Mouse (Mus musculus) CD4-positive, CD25-positive, alpha-beta regulatory T cell, adult 4 months (primary cell): Measurements from ENCODE around the gene Retreg3. TPM values are rescaled to one million over a fixed set of nuclear protein-coding genes. Genes with fewer than 3 reads are reported as not detected.

Experiments
- ATAC-seq: one replicate; pipeline ENCODE4 v1.8.0; 2017
- polyA plus RNA-seq, 2 experiments: library from polyadenylated mRNA; unstranded; fragments of 100-300 nt; shearing (Covaris generic); gene quantifications; one replicate each; pipeline ENCODE4 v1.2.1; 2017

Gene Retreg3
- polyA plus RNA-seq, 2 experiments from 2014 or later, result 16.1 to 27.9 TPM

DNA sequence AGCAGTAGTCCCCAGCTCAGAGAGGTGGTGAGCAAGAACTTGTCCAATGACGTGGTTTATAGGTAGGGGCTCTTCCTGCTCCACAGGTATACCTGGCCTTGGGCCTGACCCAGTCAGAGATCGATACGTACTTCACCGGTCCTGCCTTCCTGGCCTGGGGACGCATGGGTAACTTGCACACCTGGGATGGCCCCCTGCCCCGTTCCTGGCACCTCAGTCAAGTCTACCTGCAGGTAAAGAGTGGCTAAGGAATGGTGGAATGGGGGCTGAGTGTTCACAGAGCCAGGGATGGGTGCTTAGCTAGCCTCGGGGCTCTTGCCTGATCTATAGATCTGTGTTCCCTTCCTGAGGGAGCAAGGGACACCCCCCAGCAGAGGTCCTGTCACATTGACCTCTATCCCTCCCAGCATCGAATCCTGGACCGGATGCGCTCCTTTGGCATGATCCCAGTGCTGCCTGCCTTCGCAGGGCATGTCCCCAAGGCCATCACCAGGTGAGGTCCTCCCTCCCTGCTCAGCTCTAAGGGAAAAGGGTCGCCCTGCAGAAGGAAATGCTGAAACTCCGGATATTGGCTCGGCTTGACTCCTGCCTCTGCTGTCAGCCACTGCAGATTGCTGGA, 47.8 kb downstream of the Retreg3 start:
- ATAC-seq, result no peak

DNA sequence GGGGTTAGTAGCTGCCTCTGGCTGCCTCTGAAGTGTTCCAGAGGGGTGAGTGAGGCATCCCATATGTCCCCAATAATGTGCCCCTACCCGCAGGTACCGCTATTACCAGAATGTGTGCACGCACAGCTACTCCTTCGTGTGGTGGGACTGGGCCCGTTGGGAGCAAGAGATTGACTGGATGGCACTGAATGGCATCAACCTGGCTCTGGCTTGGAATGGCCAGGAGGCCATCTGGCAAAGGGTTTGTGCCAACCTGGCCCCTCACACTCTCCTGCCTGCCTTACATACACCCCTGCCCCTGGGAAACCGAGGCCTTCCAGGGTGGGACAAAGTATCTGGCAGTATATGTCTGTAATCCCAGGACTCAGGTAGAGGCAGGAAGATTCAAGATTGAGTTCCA, 48.7 kb downstream of the Retreg3 start:
- ATAC-seq, result no peak

DNA sequence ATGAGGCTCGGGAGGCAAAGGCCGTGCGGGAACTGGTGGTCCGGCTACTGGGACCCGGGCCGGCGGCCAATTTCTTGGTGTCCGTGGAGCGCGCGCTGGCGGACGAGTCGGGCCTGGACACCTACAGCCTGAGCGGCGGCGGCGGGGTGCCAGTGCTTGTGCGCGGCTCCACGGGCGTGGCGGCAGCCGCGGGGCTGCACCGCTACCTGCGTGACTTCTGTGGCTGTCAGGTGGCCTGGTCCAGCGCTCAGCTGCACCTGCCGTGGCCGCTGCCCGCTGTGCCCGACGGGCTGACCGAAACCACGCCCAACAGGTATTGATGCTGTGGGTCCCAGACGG, 49.5 kb downstream of the Retreg3 start:
- ATAC-seq, result peak; percentile 49

DNA sequence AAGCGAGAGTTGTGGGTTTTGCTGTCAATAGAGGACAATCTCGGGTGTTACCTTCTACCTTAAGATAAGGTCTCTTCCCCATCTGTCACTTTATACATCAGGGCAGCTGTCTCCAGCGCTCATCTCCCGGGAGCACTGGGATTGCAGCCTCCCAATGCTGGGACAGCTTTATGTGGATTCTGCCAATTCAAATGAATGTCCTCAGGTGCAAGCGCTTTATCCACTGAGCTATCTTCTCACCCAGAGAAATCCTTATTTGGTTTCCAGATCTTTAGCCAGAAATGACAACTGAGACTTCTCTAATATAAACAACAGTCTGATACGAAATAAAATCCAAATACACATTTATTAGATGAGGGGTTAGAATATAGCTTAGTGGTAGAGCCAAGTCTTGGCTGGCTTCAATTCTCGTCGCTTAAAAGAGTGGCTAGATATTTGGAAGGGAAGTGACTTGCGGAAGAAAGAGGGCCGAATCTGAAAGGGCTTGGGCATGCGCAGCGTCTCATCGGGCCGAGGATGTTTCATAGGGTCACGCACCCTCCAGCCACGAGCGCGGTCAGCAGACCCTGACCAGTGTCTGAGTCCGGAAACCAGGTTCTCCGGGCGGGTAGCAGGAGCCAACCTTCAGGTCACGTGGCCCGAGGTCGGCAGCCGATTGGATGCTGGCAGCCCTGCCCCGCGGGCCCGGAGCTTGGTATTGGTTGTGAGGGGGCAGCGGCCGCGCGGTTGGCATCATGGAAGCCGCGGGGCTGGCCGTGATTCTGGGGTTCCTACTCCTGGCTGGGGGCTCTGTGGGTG, 50.1 kb downstream of the Retreg3 start, which contains the start of gene Naglu:
TSS of gene Naglu (plus strand) at position 622 of the 798 bp plus-strand sequence.
- peak; percentile 93 for ATAC-seq

DNA sequence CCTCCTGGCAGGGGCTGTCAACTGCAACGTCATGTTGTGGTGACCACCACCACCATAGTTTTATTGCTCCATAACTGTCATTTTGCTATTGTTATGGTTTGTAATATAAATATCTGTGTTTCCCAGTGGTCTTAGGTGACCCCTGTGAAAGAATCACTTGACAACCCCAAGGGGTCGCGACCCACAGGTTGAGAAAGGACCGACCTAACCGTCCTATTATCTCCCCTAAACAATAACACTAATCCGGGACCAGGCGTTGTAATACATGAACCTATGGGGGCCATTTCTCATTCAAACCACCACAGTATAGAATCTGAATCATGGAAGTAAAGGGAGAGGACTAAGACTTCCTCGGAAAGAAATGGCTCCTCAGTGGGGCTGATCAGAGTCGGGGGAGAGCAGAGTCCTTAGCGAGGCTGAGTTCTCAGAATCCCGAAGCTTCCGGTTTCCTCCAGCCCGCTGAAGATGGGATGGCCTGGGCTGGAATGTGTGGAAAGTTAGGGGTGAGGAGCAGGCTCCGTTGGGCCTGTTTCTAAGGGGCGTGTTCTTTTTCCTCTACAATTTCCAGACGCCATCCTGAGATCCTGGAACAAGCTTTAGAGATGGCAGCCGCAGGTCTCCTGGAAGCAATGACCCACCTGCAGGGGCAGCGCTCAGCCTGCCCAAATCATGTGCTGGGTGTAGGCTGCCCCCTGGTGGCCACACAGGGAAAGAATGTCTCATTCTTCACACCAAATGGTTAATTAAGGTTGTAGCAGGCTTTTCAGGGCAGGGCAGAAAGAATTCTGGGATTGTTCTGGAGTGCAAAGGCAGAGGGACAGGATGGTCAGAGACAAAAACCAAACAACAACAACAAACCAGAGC, 52.9 kb downstream of the Retreg3 start:
- no peak for ATAC-seq

DNA sequence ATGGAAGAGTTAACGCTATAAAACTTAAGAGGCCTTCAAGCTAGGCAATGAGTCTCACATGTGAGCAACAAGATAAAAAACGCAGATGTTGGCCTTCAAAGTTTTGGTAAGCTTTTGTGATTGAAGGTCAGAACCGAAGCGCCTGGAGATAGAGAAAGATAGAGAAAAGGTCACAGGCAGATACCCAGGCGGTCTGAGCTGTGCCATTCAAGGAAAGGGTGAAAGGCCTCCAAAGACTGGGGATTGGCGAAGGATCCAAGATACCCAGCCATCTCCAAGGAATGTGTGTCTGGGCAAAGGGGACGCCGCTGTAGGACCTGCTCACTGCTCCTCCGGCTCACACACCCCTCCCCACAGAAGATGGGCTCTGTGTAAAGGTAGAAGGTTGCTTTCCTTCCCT, 54.7 kb downstream of the Retreg3 start:
- ATAC-seq, result no peak

DNA sequence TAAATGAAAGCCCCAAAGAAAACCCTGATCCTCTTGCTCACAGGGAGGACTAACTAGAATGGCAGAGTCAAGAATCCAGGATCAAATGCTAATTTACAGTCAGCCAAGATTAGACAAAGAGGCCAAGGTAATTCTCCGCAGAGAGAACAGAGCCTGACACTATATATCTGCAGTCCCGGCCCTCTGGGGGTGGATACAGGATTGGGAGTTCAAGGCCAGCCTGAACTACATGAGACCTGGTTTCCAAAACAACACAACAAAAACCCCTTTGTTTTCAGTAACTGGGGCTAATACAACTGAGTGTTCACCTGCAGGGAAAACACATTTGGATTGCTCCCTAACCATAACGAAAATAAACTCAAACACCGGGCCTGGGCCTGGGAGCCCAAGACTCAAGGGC, 55.2 kb downstream of the Retreg3 start:
- no peak for ATAC-seq

DNA sequence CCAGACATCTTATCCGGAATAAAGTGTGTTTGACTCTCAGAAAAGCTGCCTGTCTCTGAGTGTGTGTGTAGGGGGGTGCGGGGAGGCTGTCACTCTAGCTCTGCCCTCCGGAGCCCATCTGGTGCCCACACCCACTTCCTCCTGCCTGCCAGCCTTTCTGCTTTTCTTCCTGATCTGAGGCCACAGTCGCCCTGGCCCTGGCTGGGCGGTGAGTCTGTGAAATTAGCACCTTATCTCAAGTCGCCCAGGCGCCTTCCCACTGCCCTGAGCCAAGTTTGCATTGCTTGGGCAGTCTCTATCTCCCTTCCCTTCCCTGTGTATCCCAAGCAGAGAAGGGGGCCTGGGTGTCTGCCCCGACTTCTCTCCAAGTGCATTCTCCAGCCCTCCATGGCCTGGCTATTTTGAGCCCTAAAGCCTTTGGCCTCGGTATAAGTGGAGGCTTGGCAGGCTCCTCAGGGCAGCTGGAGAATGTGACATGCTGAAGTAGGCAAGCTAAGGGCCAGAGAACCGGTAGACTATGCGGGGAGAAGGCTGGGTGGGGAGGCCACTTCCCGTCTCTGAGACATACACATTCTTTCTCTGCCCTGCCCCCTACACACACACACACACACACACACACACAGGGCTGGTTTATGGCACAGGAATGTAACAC, 55.9 kb downstream of the Retreg3 start:
- peak; percentile 73 for ATAC-seq

DNA sequence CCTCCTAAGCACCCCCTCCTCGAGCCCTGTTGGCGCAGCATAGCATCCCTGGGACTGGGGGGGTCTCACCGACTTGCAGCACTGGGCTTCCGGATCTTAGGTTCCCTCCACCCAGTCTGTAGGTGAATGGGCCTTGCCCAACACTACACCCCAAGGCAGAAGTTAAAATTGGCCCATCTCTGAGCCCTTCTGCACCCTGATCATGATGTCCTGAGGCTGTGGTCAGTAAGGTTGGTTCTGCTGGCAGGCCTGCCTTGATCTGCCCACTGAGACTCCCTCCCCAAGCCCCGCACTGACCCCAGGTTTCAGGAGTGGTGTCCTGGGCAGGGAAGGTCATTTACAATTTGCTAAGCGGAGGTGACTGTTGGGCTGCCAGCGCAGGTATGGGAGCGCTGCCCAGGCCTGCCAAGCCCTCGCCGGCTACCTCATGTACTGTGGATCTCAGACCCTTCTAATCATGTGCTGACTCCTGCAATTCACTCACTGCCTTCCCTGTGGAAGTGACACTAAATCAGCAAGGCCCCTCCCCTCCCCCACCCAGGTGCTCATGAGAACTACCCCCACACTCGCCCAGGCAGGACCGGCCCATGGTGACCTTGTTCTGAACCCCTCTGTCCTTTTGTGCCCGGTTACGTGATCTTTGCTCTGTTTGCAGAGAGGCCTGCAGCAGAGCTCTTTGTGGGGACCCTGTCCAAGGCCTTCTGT, 56.6 kb downstream of the Retreg3 start:
- no peak for ATAC-seq

DNA sequence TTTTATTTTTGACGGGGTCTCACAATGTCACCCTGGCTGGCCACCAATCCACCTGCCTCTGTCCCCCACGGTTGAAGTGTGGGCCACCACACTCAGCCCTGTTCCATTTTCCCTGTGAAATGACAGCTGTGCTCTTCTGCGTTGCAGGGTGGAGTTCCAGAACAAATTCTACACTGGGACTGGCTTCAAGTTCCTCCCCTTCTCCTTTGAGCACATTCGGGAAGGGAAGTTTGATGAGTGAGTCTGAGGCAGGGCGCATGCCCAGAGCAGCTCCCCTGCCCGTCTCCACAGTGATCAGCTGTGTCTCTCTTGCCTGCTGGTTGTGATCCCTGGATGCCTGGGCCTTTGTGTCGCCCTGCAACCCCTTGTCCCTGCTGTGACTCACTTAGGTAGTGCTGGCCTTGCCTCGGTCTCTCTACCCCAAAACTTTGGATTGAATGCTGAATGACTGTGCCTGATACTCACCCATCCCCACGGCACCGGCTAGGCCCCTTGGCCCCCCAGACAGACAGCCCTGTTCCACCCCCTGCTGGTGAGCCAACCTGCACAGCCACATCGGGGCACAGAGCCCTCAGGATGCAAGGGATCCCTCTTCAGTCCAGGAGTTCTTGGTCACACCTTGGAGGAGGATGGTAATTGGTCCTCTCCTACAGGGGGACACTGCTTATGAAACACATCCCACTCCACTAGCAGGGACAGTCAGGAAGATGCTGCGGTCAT, 57.4 kb downstream of the Retreg3 start:
- ATAC-seq, result no peak

DNA sequence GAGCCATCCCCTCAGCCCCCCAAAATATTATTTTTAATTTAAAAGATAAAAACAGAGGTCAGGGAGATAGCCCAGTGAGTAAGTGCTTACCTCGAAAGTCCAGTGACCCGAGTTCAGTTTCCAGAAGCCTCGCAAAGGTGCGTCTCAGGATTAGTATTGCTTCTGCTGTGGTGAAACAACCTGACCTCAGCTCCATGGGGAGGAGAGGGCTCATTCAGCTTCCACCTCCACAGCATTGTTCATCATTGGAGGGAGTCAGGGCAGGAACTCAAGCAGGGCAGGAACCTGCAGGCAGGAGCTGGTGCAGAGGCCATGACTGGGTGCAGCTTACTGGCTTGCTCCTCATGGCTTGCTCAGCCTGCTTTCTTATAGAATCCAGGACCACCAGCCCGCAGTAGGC, 58.6 kb downstream of the Retreg3 start:
- no peak for ATAC-seq

DNA sequence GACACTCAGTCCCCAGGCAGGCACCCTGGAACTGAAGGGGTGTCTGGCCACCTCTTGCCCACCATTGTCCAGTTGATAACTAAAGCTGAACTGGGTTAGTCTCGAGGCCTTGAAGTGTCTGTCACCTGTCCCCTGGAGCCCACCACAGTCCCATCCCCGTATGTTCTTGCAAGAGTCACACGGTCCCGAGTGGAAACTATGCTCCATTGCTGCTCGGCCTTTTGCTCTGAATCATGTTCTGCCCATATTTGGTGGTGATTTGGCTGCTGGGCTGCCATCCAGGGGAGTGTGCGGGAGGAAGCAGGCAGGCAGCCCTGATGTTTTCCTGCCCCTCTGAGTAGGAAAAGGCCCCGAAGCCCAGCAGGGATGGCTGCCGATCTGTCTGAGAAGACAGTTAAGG, 59.6 kb downstream of the Retreg3 start:
- no peak for ATAC-seq

DNA sequence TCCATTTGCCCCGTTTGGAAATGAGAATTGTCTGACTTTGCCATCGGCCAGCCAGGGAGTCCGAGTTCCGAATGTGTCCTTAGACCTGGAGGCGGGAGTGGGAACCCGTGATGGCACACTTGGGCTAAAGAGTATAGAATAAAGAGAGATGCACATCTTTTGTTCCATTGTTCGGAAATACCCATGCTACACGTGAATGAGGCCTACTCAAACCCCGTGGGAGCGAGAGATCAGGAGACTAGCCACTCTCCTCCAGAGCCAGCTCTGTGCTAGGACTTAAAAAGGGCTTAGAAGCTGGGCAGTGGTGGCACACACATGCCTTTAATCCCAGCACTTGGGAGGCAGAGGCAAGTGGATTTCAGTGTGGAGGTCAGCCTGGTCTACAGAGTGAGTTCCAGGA, 60.2 kb downstream of the Retreg3 start:
- ATAC-seq, result no peak

DNA sequence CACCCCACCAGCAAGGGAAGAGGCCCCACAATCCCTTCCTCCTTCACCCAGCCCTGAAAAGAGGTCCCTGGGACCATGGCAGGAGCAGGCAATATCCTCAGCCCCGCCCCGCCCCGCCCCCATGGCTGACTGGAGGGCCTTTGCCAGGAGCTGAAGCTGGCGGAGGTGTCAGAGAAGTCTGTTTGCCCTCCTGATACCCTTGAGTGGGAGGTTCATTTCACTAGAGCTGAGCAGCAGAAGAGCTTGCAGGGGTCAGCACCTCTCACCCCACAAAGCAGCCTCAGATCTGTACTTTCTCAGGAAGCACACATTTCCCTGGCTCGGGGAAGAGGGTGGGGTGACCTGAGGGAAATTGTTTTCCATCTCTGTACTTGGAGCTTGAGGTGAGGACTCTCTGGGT, 61.0 kb downstream of the Retreg3 start:
- no peak for ATAC-seq

DNA sequence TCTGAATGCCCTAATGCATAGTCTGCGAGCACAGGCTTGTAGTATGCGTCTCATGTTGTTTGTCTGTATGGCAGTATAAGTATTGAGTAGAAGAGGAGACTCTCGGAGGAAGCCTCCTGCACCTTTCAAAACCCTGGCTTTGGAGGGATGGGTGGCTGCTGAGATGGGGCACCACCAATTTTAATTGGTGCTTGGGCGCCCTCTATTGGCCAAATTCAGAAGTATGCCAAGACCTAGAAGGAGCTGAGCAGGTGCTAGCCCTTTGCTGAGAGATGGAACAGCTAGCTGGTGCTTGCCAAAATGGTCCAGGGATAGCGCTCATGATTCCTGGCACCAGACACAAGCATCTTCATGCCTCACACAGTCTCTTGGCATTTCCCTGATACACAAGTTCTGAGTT, 61.8 kb downstream of the Retreg3 start:
- ATAC-seq, result peak; percentile 79

DNA sequence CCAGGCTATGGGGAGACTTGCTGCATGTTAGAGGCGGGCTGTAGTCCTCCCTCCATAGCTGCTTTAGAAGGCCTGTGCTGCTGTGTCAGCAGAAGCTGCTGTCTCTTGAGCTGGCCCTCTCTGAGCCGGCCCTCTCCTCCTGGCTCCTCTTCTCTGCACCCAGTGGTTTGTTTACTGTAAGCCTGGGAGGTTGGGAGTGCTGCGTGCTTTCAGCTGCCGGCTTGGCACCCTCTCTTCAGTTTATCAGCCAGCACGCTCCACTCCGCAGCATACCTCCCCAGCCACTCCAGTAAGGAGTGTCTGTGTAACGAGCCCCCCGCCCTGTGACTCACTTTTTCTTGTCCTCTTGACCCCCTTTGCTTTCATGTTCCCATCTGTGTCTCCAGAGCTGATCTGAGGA, 62.8 kb downstream of the Retreg3 start:
- no peak for ATAC-seq

DNA sequence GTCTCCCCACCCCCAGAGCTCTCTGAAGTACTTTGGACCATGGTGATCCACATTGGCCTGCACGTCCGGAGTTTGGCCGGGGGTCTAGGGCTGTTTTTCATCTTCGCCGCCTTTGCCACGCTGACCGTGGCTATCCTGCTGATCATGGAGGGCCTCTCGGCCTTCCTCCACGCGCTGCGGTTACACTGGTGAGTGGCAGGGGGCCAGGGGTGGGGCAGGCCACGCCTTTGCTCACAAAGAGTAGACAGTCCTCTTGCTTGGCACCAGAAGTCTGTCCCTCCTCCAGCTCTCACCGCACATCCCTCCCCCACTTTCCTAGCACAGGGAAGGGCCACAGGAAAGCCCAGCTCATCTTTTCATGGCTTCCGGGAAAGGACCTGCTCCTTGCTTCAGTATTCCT, 64.3 kb downstream of the Retreg3 start:
- ATAC-seq, result no peak

DNA sequence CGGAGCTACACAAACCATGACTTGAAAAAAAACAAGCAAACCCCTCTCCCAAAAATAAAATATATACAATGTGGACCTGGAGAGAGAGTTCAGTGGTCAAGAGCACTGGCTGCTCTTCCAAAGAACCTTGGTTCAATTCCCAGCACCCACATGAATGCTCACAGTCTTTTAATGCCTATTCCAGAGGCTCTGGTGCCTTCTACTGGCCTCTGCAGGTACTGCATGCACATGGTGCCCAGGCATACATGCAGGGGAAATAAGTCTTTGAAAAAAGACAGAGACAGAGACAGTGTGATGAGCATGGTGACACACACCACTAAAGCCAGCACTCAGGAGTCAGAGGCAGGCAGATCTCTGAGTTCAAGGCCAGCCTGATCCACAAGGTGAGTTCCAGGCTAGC, 65.7 kb downstream of the Retreg3 start:
- ATAC-seq, result no peak

DNA sequence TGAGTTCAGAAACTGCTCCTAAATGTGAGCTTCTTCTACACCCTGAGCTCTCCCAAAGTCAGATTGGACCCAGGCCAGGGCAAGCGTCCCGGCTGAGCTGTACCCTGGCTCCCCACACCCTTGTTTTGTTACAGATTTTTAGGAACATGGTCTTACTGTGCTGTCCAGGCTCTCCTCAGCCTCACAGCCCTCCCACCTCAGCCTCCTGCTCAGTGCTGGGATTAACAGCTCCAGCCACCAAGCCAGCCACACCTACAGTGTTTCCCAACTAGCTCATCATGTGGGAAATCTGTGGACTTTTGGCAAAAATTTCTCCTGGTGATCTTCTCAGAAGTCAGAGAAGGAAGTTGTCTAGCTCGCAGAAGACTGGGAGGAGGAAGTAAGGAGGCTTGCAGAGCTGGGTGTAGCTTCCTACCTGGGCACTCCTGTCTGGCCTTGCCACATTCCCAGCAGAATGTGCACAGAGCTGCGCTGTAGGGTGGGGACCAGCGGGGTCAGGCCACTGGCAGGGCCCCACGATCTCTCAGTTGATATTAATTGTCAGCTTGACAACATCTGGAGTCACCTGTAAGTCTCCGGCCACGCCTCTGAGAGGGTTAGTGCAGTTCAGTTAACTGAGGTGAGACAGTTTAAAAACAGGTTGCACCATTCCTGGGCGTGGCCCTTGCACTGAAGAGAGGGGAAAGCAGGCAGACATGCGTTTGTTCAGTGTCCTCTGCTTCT, 66.8 kb downstream of the Retreg3 start:
- no peak for ATAC-seq

DNA sequence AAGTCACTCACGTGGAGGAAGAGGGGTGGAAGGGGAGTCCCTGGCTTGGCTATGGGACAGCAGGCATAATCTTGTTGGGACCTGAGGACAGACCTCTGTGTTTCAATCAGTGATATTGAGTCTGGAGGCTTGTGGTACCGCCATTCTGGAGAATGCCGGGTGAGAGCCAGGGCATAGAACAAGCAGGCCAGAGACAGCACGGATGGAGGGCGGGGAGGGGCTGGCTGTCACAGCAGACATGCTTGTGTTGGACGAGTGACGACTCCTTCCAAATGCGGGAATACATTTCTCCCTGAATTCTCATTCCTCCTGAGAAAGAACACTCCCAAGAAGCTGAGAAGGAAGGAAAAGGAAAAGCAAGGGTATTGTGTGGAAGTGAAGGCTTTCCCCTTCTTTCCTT, 68.1 kb downstream of the Retreg3 start:
- ATAC-seq, result no peak

DNA sequence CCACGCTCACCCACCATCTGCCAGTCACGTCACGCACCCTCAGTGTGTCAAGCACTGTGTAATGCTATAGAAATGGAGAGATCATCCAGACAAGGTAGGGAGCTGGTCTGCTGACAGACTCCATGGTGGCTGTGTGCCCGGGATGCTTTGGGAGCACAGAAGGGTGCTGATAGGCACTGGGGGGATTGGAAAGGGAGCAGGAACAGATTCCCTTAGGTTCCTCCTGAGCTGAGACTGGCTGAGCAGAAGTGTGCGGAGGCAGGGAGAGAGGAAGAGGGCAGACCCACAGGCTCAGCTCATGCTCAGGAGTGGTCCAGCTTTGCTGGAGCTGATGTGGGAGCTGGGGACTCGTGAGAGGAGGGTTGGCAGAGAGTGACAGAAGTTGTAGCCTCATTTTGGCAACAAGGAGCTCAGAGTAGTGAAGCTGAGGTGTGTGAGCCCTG, 68.6 kb downstream of the Retreg3 start:
- ATAC-seq, result no peak
